Mouse (Mus musculus): ENCODE measurements around the gene Actl10. TPM values are rescaled to one million over a fixed set of nuclear protein-coding genes. Genes with fewer than 3 reads are reported as not detected.

Actl10 gene
- polyA plus RNA-seq, 1 experiment from 2014 or later = 0.07 TPM

Other genes with a start within 250 kb of the Actl10 start
- gene Bpifb9b, start 244.5 kb upstream of the Actl10 start, polyA plus RNA-seq (2015; fragmentation: Nextera tagmentation; extraction: Ambion mirVana) = not detected in 2 replicates
- 12.6 and 12.8 TPM in 2 replicates for gene Cdk5rap1, start 178.8 kb upstream of the Actl10 start, polyA plus RNA-seq (2015; fragmentation: Nextera tagmentation; extraction: Ambion mirVana)
- gene Snta1, start 143.7 kb upstream of the Actl10 start, polyA plus RNA-seq (2015; fragmentation: Nextera tagmentation; extraction: Ambion mirVana) = 2.9 and 3.4 TPM in 2 replicates
- 6.7 and 8.3 TPM in 2 replicates for gene Cbfa2t2, start 115.3 kb upstream of the Actl10 start, polyA plus RNA-seq (2015; fragmentation: Nextera tagmentation; extraction: Ambion mirVana)
- 1.0 and 1.9 TPM in 2 replicates for gene 1700003F12Rik, start 4.7 kb upstream of the Actl10 start, polyA plus RNA-seq (2015; fragmentation: Nextera tagmentation; extraction: Ambion mirVana)
- 0.40 and 0.71 TPM in 2 replicates for gene Necab3, start 7.1 kb downstream of the Actl10 start, polyA plus RNA-seq (2015; fragmentation: Nextera tagmentation; extraction: Ambion mirVana)
- 19.2 and 23.9 TPM in 2 replicates for gene E2f1, start 18.1 kb downstream of the Actl10 start, polyA plus RNA-seq (2015; fragmentation: Nextera tagmentation; extraction: Ambion mirVana)
- gene Pxmp4, start 51.9 kb downstream of the Actl10 start, polyA plus RNA-seq (2015; fragmentation: Nextera tagmentation; extraction: Ambion mirVana) = 34.6 and 43.9 TPM in 2 replicates
- gene Zfp341, start 61.5 kb downstream of the Actl10 start, polyA plus RNA-seq (2015; fragmentation: Nextera tagmentation; extraction: Ambion mirVana) = 2.6 TPM in 2 replicates
- not detected in 2 replicates for gene 4930519P11Rik, start 61.7 kb downstream of the Actl10 start, polyA plus RNA-seq (2015; fragmentation: Nextera tagmentation; extraction: Ambion mirVana)
- 11.7 and 13.9 TPM in 2 replicates for gene Chmp4b, start 99.9 kb downstream of the Actl10 start, polyA plus RNA-seq (2015; fragmentation: Nextera tagmentation; extraction: Ambion mirVana)
- gene Gm14214, start 218.3 kb downstream of the Actl10 start, polyA plus RNA-seq (2015; fragmentation: Nextera tagmentation; extraction: Ambion mirVana) = not detected in 2 replicates
- gene Raly, start 239.3 kb downstream of the Actl10 start, polyA plus RNA-seq (2015; fragmentation: Nextera tagmentation; extraction: Ambion mirVana) = 23.6 and 24.9 TPM in 2 replicates
- 0.32 TPM in 1 of 2 replicates, not detected in the other for gene a, start 239.6 kb downstream of the Actl10 start, polyA plus RNA-seq (2015; fragmentation: Nextera tagmentation; extraction: Ambion mirVana)

Data from liver, embryonic 15.5 days (tissue).